Mouse (Mus musculus): ENCODE measurements at regions not wholly inside any gene's neighbourhood (a gene's known extent, or its start where the extent isn't known, plus 50 kb on each side); places are given as distances from the start of the nearest gene placed in this dataset.

DNA sequence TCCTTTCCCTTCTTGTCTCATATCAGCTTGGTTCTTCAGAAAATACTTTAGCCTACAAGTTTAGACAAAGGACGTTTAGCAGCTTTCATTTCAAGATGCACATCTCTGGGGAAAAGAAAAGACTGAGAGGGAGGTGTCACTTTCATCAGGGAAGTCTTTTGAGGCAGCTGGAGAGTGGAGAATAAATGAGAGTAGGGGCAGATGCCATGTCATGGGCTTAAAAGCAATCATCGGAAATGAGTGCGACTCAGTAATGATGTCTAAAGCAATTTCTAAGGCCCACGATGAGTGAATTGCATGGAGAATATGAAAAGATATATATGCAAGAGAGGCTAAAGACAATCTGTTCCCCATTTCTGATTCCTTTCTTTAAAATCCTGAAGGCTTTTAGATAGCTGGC, 295.7 kb upstream of the Steap1 start:
- DNase-seq: no peak

DNA sequence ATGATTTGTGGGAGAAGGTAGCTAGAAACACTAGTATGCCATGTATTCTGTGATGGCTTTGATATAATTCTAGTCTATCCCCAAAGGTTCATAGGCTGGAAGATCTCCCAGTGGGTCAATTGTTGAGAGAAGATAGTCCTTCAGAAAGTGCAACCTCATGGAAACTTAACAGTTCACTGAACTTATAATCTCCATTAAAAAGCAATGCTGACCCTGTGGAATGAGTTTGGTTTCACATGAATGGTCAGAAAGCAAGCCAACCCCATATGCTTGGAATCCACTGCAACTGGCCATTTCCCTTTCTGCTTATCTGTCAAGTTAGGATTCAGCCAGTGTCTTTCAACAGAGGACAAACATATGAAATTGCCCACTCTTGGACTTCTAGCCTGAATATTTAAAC, 291.7 kb upstream of the Steap1 start:
- DNase-seq: peak; percentile 11

DNA sequence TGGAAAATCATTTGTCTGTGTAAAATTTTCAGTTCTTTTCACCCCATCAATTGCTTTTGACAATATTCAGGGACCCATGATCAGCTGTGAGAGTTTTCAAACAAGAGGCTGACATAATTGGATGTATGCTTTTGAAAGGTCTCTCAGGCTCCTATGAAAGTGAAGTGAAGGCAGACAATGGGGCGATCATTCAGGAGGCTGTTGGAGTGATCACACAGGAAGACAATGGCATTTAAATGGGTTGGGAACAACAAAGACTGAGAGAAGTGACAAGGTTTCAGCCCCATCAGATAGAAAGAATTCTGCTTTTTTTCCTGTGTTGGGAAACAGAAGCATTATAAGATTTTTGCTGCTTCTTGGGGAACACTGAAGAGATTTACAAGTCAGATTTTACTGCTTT, 267.6 kb upstream of the Steap1 start:
- no peak for DNase-seq

Data from kidney, adult 11 months (tissue).